Mouse (Mus musculus) midbrain, postnatal 0 days (tissue): ENCODE measurements at regions not wholly inside any gene's neighbourhood (a gene's known extent, or its start where the extent isn't known, plus 50 kb on each side); places are given as distances from the start of the nearest gene placed in this dataset.

Source experiments
- ATAC-seq: fragments of 200-750 bp; cut with Nextera tagmentation; 2 replicates; pipeline ENCODE4 v1.8.0; 2017; ENCODE audit warnings: moderate number of reproducible peaks, mild to moderate bottlenecking, moderate TSS enrichment, moderate library complexity; ENCODE audit not compliant: low FRiP score
- DNase-seq: peaks from one replicate; pipeline ENCODE4 v3.0.0-alpha.2; 2015; ENCODE audit warnings: low spot score
- H3K27ac ChIP-seq: fragments of 300-500 bp; sonication (generic); 2 replicates; pipeline ENCODE4 v1.5.1; 2014; ENCODE audit warnings: low read depth, mild to moderate bottlenecking, low read length, mixed read lengths
- H3K27me3 ChIP-seq: fragments of 300-500 bp; sonication (generic); 2 replicates; pipeline ENCODE4 v1.6.1; 2014; ENCODE audit warnings: low read length, control low read depth, mixed read lengths; ENCODE audit not compliant: insufficient read depth
- H3K36me3 ChIP-seq: fragments of 300-500 bp; sonication (generic); 2 replicates; pipeline ENCODE4 v1.6.1; 2014; ENCODE audit warnings: low read length, control low read depth, mixed read lengths; ENCODE audit not compliant: insufficient read depth
- H3K4me1 ChIP-seq: fragments of 300-500 bp; sonication (generic); 2 replicates; pipeline ENCODE4 v1.6.1; 2014; ENCODE audit warnings: mild to moderate bottlenecking, control low read depth, antibody characterized with exemption, low read length, mixed read lengths; ENCODE audit not compliant: insufficient read depth
- H3K4me2 ChIP-seq: fragments of 300-500 bp; sonication (generic); 2 replicates; pipeline ENCODE4 v1.6.1; 2014; ENCODE audit warnings: low read depth, mild to moderate bottlenecking, low read length, mixed read lengths; ENCODE audit not compliant: poor library complexity, severe bottlenecking
- H3K4me3 ChIP-seq: fragments of 300-500 bp; sonication (generic); 2 replicates; pipeline ENCODE4 v1.5.1; 2014; ENCODE audit warnings: low read depth, mild to moderate bottlenecking, low read length, moderate library complexity
- H3K9ac ChIP-seq: fragments of 300-500 bp; sonication (generic); replicated peaks from 2 replicates; pipeline ENCODE4 v1.6.1; 2014; ENCODE audit warnings: mild to moderate bottlenecking, low read length, moderate library complexity, mixed read lengths; ENCODE audit not compliant: poor library complexity, severe bottlenecking
- H3K9me3 ChIP-seq: fragments of 300-500 bp; sonication (generic); 2 replicates; pipeline ENCODE4 v1.6.1; 2016; ENCODE audit warnings: low read length, control low read depth
- CTCF ChIP-seq: IDR thresholded peaks from 2 replicates; pipeline ENCODE4 v1.5.1; 2016; ENCODE audit warnings: antibody characterized with exemption, mild to moderate bottlenecking
- WGBS: fragments of 180-500 bp; shearing (Covaris S2); extraction: QIAGEN DNeasy Blood & Tissue Kit; methylation state at CpG from one replicate; pipeline ENCODE4 v1.1.7; 2014; 5-methylcytosine and 5-hydroxymethylcytosine counted together

DNA sequence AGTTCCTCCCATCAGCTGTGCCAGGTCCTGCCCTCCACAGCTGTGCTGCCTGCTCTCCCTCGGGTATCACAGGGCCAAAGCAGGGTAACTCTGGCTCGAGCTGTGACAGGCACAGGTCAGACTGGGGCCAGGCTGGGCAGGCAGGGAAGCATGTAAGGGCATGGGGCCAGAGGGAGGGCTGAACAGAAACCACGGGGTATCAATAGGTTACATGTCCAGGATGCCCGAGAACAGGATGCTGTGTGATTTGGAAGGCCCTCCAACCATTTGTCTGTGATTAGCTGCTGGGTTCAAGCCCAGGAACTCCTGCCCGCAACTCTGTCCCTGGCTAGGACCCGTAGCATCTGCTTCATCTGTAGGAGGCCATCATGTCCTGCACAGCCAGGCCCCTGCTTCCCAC is 391.9 kb downstream of the Fam19a5 start:
- 87% methylated on average over 6 of the region's 6 CpGs for WGBS
- no peak overlapping the region for H3K27ac ChIP-seq
- no peak overlapping the region for H3K4me3 ChIP-seq
- no peak for ATAC-seq
- DNase-seq: peak; percentile 17
- no peaks in the 10 kb centered on the region for H3K36me3 ChIP-seq
- H3K9me3 ChIP-seq: no peaks in the 10 kb centered on the region
- H3K4me2 ChIP-seq: no peak overlapping the region
- H3K9ac ChIP-seq: no peak overlapping the region
- no peak for TF ChIP-seq CTCF
- no peaks in the 10 kb centered on the region for H3K4me1 ChIP-seq
- no peaks in the 10 kb centered on the region for H3K27me3 ChIP-seq

DNA sequence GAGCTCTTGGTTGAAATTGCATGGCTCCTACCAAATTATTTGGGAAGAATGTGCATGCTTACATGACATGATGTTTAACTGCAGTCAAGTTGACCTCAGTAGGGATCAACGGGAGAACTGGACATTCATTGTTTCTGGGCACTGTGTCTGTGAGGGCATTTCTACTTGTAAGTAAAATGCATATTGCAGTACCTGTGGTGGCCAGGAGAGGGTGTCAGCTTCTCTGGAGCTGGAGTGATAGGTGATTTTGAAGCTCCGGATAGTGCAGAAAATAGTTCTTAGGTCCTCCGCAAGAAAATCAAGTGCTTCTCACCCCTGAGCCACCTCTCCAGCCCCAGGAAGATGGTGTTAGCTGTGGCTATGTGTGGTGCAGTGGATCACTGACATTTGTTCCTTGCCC is 396.7 kb downstream of the Fam19a5 start:
- Histone ChIP-seq H3K27ac (no peak overlapping the region), H3K9ac (no peak overlapping the region), H3K4me1 (no peaks in the 10 kb centered on the region), H3K27me3 (no peaks in the 10 kb centered on the region), H3K9me3 (no peaks in the 10 kb centered on the region), H3K4me3 (no peak overlapping the region), H3K4me2 (no peak overlapping the region), H3K36me3 (no peaks in the 10 kb centered on the region)
- ATAC-seq (no peak), DNase-seq (peak; percentile 60)
- 65% methylated on average over 3 of the region's 3 CpGs for WGBS
- TF ChIP-seq CTCF: peak; percentile 71

DNA sequence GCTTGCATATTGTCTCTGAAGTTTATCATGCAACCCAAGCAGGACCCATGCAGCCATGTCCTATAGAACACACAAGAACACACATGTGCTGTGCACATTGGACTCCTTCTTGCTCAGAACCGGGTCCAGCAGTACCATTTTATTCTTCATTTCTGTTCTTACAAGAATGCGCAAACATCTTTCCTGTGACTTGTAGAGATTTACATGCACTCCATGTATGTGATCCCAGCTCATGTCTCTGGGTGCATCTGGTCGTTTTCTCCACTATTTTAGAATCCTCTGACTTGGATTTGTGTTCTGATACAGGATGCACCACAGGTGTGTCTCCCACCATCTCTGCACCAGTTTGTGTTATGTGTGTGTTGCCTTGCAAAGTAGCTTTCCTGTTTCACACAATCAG is 408.4 kb downstream of the Fam19a5 start:
- Histone ChIP-seq H3K4me3 (no peak overlapping the region), H3K9ac (no peak overlapping the region), H3K27ac (no peak overlapping the region), H3K27me3 (no peaks in the 10 kb centered on the region), H3K4me2 (no peak overlapping the region), H3K36me3 (no peaks in the 10 kb centered on the region), H3K9me3 (no peaks in the 10 kb centered on the region; the same call in 1 of the 2 replicates), H3K4me1 (no peaks in the 10 kb centered on the region)
- no peak for TF ChIP-seq CTCF
- no peak for DNase-seq
- WGBS: 85% methylated on average over 3 of the region's 3 CpGs
- no peak for ATAC-seq

DNA sequence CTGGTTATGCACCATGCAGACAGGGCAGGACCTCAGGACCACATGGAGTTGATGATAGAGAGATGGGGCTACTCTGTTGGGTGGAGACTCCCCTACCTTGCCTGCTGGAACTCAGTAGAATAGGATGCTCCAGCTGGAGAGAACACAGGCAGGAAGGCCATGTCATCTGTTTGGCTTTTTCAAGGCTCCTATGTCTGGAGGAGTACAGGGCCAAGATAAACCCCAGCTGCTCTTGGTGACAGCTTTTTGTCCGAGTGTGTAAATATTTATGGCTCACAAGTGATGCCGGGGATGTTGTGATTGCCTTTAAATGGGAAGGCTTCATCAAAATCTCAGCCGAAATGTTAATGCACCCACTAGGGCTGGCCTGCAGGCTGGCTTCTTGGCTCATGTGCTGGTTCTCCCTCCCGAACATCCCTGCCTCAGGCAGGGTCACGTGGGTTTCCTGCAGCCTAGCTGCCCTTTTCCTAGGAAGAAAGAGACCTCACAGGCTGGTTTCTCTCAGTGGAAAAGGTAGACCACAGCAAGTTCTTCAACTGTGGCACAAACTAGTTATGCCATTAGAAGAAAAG is 411.7 kb downstream of the Fam19a5 start:
- WGBS: 82% methylated on average over 5 of the region's 5 CpGs
- TF ChIP-seq CTCF: no peak
- ATAC-seq: no peak

DNA sequence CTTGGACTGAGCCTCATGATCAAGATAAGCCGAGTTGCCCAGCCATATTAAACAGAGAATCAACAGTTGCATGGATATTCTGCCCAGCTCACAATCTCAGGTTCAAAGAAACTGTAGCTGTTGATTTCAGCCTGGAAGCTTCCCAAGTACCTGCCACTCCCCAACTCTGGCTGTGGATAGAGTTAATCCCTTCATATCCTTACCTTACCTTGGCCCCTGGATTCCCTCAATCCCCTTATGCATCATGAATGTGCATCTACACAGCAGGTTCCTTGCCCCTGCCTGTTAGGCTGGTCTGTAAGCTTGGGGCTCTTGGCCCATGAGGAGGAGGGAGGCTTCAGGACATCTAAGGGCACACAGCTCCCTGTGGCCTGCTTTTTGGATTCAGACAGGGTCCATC is 414.8 kb downstream of the Fam19a5 start:
- no peaks in the 10 kb centered on the region for H3K27me3 ChIP-seq
- ATAC-seq (no peak), DNase-seq (no peak)
- TF ChIP-seq CTCF: no peak
- H3K36me3 ChIP-seq: no peaks in the 10 kb centered on the region
- H3K9me3 ChIP-seq: no peaks in the 10 kb centered on the region
- H3K4me1 ChIP-seq: no peaks in the 10 kb centered on the region
- no peak overlapping the region for H3K4me3 ChIP-seq
- no peak overlapping the region for H3K4me2 ChIP-seq
- H3K9ac ChIP-seq: no peak overlapping the region
- no peak overlapping the region for H3K27ac ChIP-seq
- 75% methylated on average over 1 of the region's 1 CpGs for WGBS

More for the DNA sequence above, 411.7 kb downstream of the Fam19a5 start:
- Histone ChIP-seq H3K4me2 (no peak overlapping the region), H3K4me1 (no peaks in the 10 kb centered on the region), H3K9ac (no peak overlapping the region), H3K27ac (no peak overlapping the region), H3K9me3 (no peaks in the 10 kb centered on the region), H3K27me3 (no peaks in the 10 kb centered on the region), H3K4me3 (no peak overlapping the region), H3K36me3 (no peaks in the 10 kb centered on the region)
- no peak for DNase-seq

DNA sequence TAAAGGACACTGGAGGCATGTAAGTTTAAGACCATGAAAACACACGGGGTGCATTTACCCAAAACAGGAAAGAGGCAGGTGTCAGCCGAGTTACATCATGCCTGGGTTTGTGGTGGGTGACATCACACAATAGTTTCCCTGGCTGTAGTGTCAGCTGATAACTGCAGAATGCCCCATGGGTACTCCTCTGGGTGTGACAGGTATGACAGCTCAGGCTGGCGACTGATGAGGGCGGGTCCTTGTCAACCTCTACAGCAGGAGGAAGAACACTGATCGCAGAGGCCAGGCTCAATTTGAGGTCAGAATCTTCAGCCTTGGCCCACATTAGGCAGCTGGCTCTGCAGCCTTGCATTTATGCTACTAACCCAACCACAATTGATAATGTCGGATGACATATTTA is 428.5 kb downstream of the Fam19a5 start:
- Histone ChIP-seq H3K4me3 (no peak overlapping the region), H3K27me3 (no peaks in the 10 kb centered on the region), H3K27ac (no peak overlapping the region), H3K4me1 (no peaks in the 10 kb centered on the region), H3K4me2 (no peak overlapping the region), H3K9me3 (no peaks in the 10 kb centered on the region), H3K36me3 (no peaks in the 10 kb centered on the region), H3K9ac (no peak overlapping the region)
- WGBS: 87% methylated on average over 6 of the region's 6 CpGs
- no peak for TF ChIP-seq CTCF
- ATAC-seq (no peak), DNase-seq (no peak)
